Mouse (Mus musculus) olfactory bulb, adult 2 months (tissue): Measurements from ENCODE around the gene Ezh1. TPM values are rescaled to one million over a fixed set of nuclear protein-coding genes. Genes with fewer than 3 reads are reported as not detected.

Experiments
- H3K27ac ChIP-seq: fragments of 200-500 bp; 2 replicates; pipeline ENCODE4 v1.5.1; 2012; ENCODE audit warnings: low read depth, low read length; ENCODE audit not compliant: insufficient read depth
- H3K4me1 ChIP-seq: fragments of 200-500 bp; 2 replicates; pipeline ENCODE4 v1.6.1; 2012; ENCODE audit warnings: low read length; ENCODE audit not compliant: control insufficient read depth, insufficient read depth
- H3K4me3 ChIP-seq: fragments of 200-500 bp; 2 replicates; pipeline ENCODE4 v1.5.1; 2012; ENCODE audit warnings: mild to moderate bottlenecking, low read depth, low read length, moderate library complexity; ENCODE audit not compliant: insufficient read depth
- CTCF ChIP-seq: fragments of 200-500 bp; IDR thresholded peaks from 2 replicates; pipeline ENCODE4 v1.5.1; 2012; ENCODE audit warnings: low read depth, mild to moderate bottlenecking, low read length, moderate library complexity; ENCODE audit not compliant: insufficient read depth
- POLR2A ChIP-seq: fragments of 200-500 bp; IDR thresholded peaks from 2 replicates; pipeline ENCODE4 v1.6.1; 2012; ENCODE audit warnings: mild to moderate bottlenecking, low read depth, low read length, moderate library complexity; ENCODE audit not compliant: insufficient read depth
- WGBS: fragments of 180-500 bp; shearing (Covaris S2); methylation state at CpG from one replicate; pipeline ENCODE4 v1.1.7; 2018; 5-methylcytosine and 5-hydroxymethylcytosine counted together
- polyA plus RNA-seq: library from polyadenylated mRNA; stranded (reverse); fragments of >200 nt; gene quantifications from 2 replicates; pipeline ENCODE4 v1.2.4, GENCODE M21; 2012; ENCODE audit warnings: low replicate concordance; ENCODE audit not compliant: missing spikeins, insufficient read depth, insufficient read length

Gene Ezh1
- polyA plus RNA-seq, 1 experiment, result not detected

DNA sequence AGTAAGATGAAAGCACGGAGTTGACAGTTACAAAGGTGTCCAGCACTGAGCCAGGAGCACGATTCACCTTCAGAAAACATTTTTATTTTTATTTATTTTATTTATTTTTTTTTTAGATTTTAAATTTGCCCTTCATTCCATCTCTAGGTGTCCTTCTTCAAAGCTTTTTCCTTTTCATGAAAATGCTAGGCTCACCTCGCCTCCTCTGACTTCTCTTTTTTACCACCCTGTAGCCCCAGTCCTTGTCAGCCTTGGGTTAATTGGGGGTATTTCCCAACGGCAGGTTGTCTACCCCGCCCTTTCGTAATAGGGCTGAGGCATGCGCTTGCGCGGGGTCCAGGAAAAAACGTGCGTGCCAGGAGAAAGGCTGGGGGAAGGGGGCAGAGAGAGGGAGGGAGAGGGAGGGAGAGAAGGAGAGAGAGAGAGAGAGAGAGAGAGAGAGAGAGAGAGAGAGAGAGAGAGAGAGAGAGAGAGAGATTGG, 50.6 kb downstream of the Ezh1 start:
- TF ChIP-seq CTCF (no peak), POLR2A (no peak)

DNA sequence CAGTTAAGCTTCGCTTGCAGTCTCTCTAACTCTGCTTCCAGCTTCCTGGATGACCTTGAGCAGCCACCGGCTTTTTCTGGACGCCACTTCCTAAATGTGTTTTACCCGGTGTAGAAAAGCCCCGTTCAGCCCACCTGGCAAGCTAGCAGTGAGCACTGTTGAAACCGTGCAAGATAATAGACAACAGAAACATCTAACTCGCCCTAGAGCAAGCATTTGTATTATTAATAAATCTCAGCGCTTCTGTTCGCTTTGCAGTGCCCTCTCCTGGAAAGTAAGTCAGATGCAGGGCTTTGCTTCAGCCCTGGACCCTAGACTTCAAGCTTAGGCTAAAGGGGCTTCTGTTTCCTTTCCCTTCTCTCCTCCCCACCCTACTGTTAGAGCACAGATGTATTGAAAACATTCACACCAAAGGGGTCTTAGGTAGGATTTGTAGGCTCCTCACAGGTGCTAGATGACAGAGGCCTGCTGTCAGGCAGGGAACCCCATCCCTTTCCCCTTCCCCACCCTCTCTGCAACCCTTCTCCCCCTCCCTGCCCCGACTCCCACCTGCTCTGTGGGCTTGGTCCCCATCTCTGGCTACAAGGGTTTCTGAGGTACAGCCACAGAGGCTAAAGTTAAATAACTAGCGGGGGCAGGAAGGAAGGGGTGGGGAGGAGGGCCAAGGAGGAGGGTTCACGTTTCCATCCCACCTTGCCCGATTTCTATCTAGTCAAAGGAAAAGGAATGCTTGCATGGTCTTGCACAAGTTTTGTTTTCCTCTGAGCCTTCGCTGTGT, 51.2 kb downstream of the Ezh1 start, which contains the start of gene Ccr10:
TSS of gene Ccr10 (minus strand) at position 593 of the 778 bp plus-strand sequence.
- WGBS, result 26% methylated on average over 14 of the region's 14 CpGs
- Histone ChIP-seq H3K4me3 (peak within 1 kb of the TSS; percentile 64), H3K27ac (peak within 1 kb of the TSS; percentile 31; the same call in 1 of the 2 replicates), H3K4me1 (peaks cover 44% of the 10 kb centered on the region)
- no peak for TF ChIP-seq CTCF
- TF ChIP-seq POLR2A, result no peak

More for the DNA sequence above, 50.6 kb downstream of the Ezh1 start:
- 11% methylated on average over 11 of the region's 11 CpGs for WGBS
- Histone ChIP-seq H3K4me1 (peaks cover 39% of the 10 kb centered on the region), H3K4me3 (peak overlapping the region; percentile 64), H3K27ac (0 out of 2 replicates have a peak overlapping the region, but pooled peaks have one; percentile 31)

- Histone ChIP-seq H3K4me1 (peaks cover 50% of the 10 kb centered on the region), H3K4me3 (no peak overlapping the region), H3K27ac (no peak overlapping the region)
- WGBS, result 35% methylated on average over 9 of the region's 9 CpGs
- TF ChIP-seq CTCF, result no peak
- no peak for TF ChIP-seq POLR2A
These were observed 51.9 kb downstream of the Ezh1 start for GRCm38 (mm10) chr11:101174389-101174745.

- H3K27ac ChIP-seq, result no peak overlapping the region
- peaks cover 55% of the 10 kb centered on the region for H3K4me1 ChIP-seq
- WGBS, result 7% methylated on average over 61 of the region's 61 CpGs
- TF ChIP-seq CTCF, result peak; percentile 94
- TF ChIP-seq POLR2A, result peak; percentile 30; the same call in 1 of the 2 replicates
- H3K4me3 ChIP-seq, result peak overlapping the region; percentile 28
These were observed 52.5 kb downstream of the Ezh1 start for GRCm38 (mm10) chr11:101173631-101174388.

- H3K27ac ChIP-seq, result no peak overlapping the region
These were observed 53.2 kb downstream of the Ezh1 start for GRCm38 (mm10) chr11:101173112-101173511.

DNA sequence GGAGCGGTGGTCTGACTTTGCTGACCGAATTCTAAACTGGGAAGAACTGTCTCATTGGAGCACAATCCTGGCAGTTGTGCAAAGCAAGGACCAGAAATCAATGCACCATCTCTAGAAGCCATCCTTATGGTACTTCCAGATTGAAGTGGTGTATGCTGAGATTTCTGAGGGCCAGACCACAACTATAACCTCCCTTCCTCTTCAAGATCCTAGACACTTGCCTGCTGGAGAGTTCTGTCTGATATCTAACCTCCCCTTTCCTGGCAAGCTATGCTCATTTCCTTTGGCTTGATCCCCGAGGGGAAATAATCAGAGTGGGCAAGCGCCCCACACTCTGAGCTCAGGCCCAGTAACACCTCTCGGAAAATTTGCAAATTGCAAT, 53.8 kb downstream of the Ezh1 start:
- H3K4me1 ChIP-seq, result peaks cover 53% of the 10 kb centered on the region
- TF ChIP-seq CTCF, result no peak
- TF ChIP-seq POLR2A, result no peak
- 14% methylated on average over 5 of the region's 5 CpGs for WGBS
- peak overlapping the region; percentile 46 for H3K4me3 ChIP-seq
- peak overlapping the region; percentile 40 for H3K27ac ChIP-seq

More at GRCm38 (mm10) chr11:101173112-101173511, 53.2 kb downstream of the Ezh1 start:
- no peak overlapping the region for H3K4me3 ChIP-seq
- H3K4me1 ChIP-seq, result peaks cover 57% of the 10 kb centered on the region
- WGBS, result 13% methylated on average over 11 of the region's 11 CpGs
- TF ChIP-seq POLR2A (no peak), CTCF (no peak)

- H3K4me1 ChIP-seq, result peaks cover 47% of the 10 kb centered on the region
- WGBS, result under 1% methylated on average over 31 of the region's 31 CpGs
These were observed 54.4 kb downstream of the Ezh1 start for GRCm38 (mm10) chr11:101171721-101172433.

DNA sequence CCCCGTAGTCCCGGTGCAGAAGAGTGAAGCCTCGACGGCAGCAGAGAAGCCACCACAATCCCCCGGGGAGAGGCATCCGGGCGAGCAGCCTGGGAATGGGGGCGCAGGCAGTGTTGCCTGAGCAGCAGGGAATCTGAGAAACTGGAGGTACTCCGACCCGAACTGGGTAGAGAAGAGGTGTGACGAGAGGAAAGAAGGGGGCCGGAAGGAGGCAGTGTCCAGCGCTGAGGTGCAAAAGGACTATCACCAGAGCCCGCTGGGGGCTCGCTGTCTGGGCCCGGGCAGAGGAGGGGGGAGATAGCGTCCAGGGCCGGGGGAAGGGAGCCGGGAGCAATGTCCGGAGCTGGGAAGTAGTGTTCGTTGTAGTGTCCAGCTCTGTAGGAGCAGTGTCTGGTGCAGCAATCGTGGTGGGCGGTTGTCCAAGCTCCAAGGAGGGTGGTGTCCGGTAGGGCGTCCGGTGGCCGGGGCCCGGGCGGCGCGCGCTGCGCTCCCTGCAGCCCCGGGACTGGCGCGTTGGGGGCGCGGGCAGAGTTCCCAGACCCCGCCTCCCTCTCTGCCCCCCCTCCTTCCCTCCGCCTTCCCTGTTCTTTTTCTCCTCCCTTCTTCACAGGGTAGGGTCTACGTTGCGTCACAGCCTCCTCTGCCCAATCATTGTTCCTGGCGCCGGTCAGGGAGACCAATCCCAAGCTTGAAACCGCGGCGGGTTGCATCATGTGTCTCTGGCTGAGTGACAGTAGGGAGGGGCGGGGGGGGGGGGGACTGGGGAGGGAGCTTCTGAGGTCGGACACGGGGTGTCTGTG, 55.3 kb downstream of the Ezh1 start, which contains the start of gene Plekhh3:
TSS of gene Plekhh3 (minus strand) at position 541 of the 800 bp plus-strand sequence.
- no peak for TF ChIP-seq CTCF
- peak; percentile 59 for TF ChIP-seq POLR2A
- peak within 1 kb of the TSS; percentile 68 for H3K4me3 ChIP-seq
- H3K27ac ChIP-seq, result peak within 1 kb of the TSS; percentile 82
- H3K4me1 ChIP-seq, result peaks cover 43% of the 10 kb centered on the region
- under 1% methylated on average over 48 of the region's 50 CpGs for WGBS

More at GRCm38 (mm10) chr11:101171721-101172433, 54.4 kb downstream of the Ezh1 start:
- Histone ChIP-seq H3K27ac (peak overlapping the region; percentile 82), H3K4me3 (peak overlapping the region; percentile 46)
- no peak for TF ChIP-seq CTCF
- no peak for TF ChIP-seq POLR2A
